Mouse (Mus musculus) C2C12 (cell line): ENCODE measurements around the gene Rnf169. TPM values are rescaled to one million over a fixed set of nuclear protein-coding genes. Genes with fewer than 3 reads are reported as not detected.
"Not testable (repeated sequence)": the region's sequence is repeated elsewhere in the genome, so short reads cannot be mapped to it uniquely, and the experiment has no call there.

Experiments used
- H3K27me3 ChIP-seq: one replicate; pipeline ENCODE4 v1.6.1; 2011; ENCODE audit not compliant: control insufficient read depth, insufficient read depth, insufficient read length
- H3K36me3 ChIP-seq: one replicate; pipeline ENCODE4 v1.6.1; 2011; ENCODE audit not compliant: control insufficient read depth, insufficient read depth
- H3K4me3 ChIP-seq: one replicate; pipeline ENCODE4 v1.5.1; 2011; ENCODE audit warnings: mild to moderate bottlenecking, control low read depth; ENCODE audit not compliant: poor library complexity, insufficient read depth, severe bottlenecking
- H3K79me2 ChIP-seq: one replicate; pipeline ENCODE4 v1.6.1; 2011; ENCODE audit not compliant: control insufficient read depth, insufficient read depth
- H3K79me3 ChIP-seq: one replicate; pipeline ENCODE4 v1.6.1; 2011; ENCODE audit warnings: low read depth, control low read depth
- H3ac ChIP-seq: one replicate; pipeline ENCODE3; 2011; ENCODE audit warnings: low read depth; ENCODE audit not compliant: control insufficient read depth, insufficient read length
- CEBPB ChIP-seq: IDR thresholded peaks from one replicate; pipeline ENCODE4 v1.6.1; 2011; ENCODE audit warnings: low read depth, mild to moderate bottlenecking, control low read depth, moderate library complexity
- CTCF ChIP-seq: IDR thresholded peaks from one replicate; pipeline ENCODE4 v1.5.1; 2011; ENCODE audit not compliant: control insufficient read depth, insufficient read depth, insufficient read length
- FOSL1 ChIP-seq: IDR thresholded peaks from one replicate; pipeline ENCODE4 v1.8.0; 2011; ENCODE audit warnings: mild to moderate bottlenecking, low read length; ENCODE audit not compliant: poor library complexity, insufficient read depth, severe bottlenecking
- MAX ChIP-seq: IDR thresholded peaks from one replicate; pipeline ENCODE4 v1.6.1; 2011; ENCODE audit warnings: mild to moderate bottlenecking, control low read depth
- MYOD1 ChIP-seq: IDR thresholded peaks from one replicate; pipeline ENCODE4 v1.6.1; 2011; ENCODE audit warnings: low read depth; ENCODE audit not compliant: control insufficient read depth, insufficient read length
- MYOG ChIP-seq: IDR thresholded peaks from one replicate; pipeline ENCODE4 v1.6.1; 2011; ENCODE audit not compliant: control insufficient read depth, insufficient read length; ENCODE audit errors: extremely low read depth
- USF1 ChIP-seq: IDR thresholded peaks from one replicate; pipeline ENCODE4 v1.6.1; 2011; ENCODE audit warnings: low read depth, mild to moderate bottlenecking, control low read depth, moderate library complexity
- polyA plus RNA-seq: library from polyadenylated mRNA; unstranded; fragments of >200 nt; fragmentation: generic; extraction: Trizol; gene quantifications from one replicate; pipeline ENCODE4 v1.2.1, GENCODE M21; 2012; ENCODE audit warnings: missing spikeins

Rnf169 gene
- polyA plus RNA-seq, 1 experiment, result 3.2 TPM

- Histone ChIP-seq H3K27me3 (no peaks in the 10 kb centered on the region), H3K79me2 (peaks cover 92% of the 10 kb centered on the region), H3K4me3 (no peak overlapping the region), H3ac (no peak overlapping the region), H3K36me3 (no peaks in the 10 kb centered on the region), H3K79me3 (peaks cover 53% of the 10 kb centered on the region)
- TF ChIP-seq CEBPB (no peak), MYOG (no peak), FOSL1 (no peak), USF1 (no peak), CTCF (no peak), MAX (no peak), MYOD1 (no peak)
These were observed 14.1 kb downstream of the Rnf169 start for GRCm38 (mm10) chr7:99966011-99966721.

GRCm38 (mm10) chr7:99965020-99965841 lies 15.0 kb downstream of the Rnf169 start:
- no peak overlapping the region for H3ac ChIP-seq
- H3K4me3 ChIP-seq, result no peak overlapping the region
- H3K27me3 ChIP-seq, result no peaks in the 10 kb centered on the region
- TF ChIP-seq CTCF (no peak), FOSL1 (no peak), USF1 (no peak), MAX (no peak), MYOG (no peak), CEBPB (no peak), MYOD1 (no peak)
- peaks cover 95% of the 10 kb centered on the region for H3K79me2 ChIP-seq
- peaks cover 55% of the 10 kb centered on the region for H3K79me3 ChIP-seq
- H3K36me3 ChIP-seq, result no peaks in the 10 kb centered on the region

- no peaks in the 10 kb centered on the region for H3K27me3 ChIP-seq
- peaks cover 44% of the 10 kb centered on the region for H3K79me3 ChIP-seq
- H3K36me3 ChIP-seq, result no peaks in the 10 kb centered on the region
- TF ChIP-seq FOSL1, result no peak
- TF ChIP-seq CEBPB, result no peak
- TF ChIP-seq CTCF, result no peak
- TF ChIP-seq MYOD1, result no peak
- no peak for TF ChIP-seq USF1
- no peak for TF ChIP-seq MYOG
- no peak for TF ChIP-seq MAX
- no peak overlapping the region for H3ac ChIP-seq
- no peak overlapping the region for H3K4me3 ChIP-seq
- peaks cover 79% of the 10 kb centered on the region for H3K79me2 ChIP-seq
These were observed 16.9 kb downstream of the Rnf169 start for GRCm38 (mm10) chr7:99963237-99963860.

- Histone ChIP-seq H3ac (no peak overlapping the region), H3K79me3 (peaks cover 40% of the 10 kb centered on the region), H3K4me3 (no peak overlapping the region), H3K27me3 (no peaks in the 10 kb centered on the region), H3K36me3 (no peaks in the 10 kb centered on the region), H3K79me2 (peaks cover 73% of the 10 kb centered on the region)
- no peak for TF ChIP-seq CTCF
- TF ChIP-seq MYOD1, result no peak
- no peak for TF ChIP-seq FOSL1
- TF ChIP-seq USF1, result no peak
- no peak for TF ChIP-seq MAX
- no peak for TF ChIP-seq CEBPB
- TF ChIP-seq MYOG, result no peak
These were observed 17.6 kb downstream of the Rnf169 start for GRCm38 (mm10) chr7:99962536-99963236.

DNA sequence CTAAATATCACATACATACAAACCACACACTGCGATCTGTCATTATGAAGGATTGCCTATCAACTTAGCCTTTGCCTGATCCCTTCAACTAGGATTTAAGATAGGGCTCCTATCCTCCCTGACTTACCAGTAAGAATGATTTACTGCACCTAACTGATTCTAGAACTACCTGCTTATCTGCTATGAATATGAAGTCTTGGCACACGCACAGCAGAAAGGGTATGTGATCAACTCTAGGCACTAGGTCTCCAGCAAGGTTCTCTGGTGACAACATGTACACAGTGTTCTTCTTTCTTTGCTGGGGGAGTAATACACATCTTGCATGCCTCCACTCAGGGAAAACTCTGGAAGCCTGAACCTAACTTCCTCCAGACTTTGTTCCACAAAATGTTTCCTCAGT lies 18.7 kb downstream of the Rnf169 start:
- H3K4me3 ChIP-seq, result no peak overlapping the region
- no peak overlapping the region for H3ac ChIP-seq
- peaks cover 31% of the 10 kb centered on the region for H3K79me3 ChIP-seq
- no peaks in the 10 kb centered on the region for H3K27me3 ChIP-seq
- no peak for TF ChIP-seq FOSL1
- no peak for TF ChIP-seq CEBPB
- no peak for TF ChIP-seq USF1
- no peak for TF ChIP-seq CTCF
- no peak for TF ChIP-seq MAX
- no peak for TF ChIP-seq MYOD1
- no peak for TF ChIP-seq MYOG
- no peaks in the 10 kb centered on the region for H3K36me3 ChIP-seq
- H3K79me2 ChIP-seq, result peaks cover 64% of the 10 kb centered on the region

DNA sequence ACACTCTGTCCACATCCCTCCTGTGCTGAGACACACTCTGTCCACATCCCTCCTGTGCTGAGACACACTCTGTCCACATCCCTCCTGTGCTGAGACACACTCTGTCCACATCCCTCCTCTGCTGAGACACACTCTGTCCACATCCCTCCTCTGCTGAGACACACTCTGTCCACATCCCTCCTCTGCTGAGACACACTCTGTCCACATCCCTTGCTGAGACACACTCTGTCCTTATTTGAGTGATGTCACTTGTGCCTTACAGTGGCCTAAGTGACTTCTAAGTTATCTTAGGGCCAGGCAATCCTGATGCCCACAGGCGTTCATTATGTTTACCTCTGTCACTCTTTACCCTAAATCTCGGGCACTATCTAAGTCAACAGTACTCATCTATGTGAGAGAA lies 19.7 kb downstream of the Rnf169 start:
- H3K4me3 ChIP-seq, H3K36me3 ChIP-seq, H3ac ChIP-seq, H3K27me3 ChIP-seq: not testable (repeated sequence)
- Histone ChIP-seq H3K79me3 (peaks cover 25% of the 10 kb centered on the region), H3K79me2 (peaks cover 58% of the 10 kb centered on the region)
